Mouse (Mus musculus) bone marrow, adult 2 months (tissue): Measurements from ENCODE around the gene Hephl1.

Experiments used
- CTCF ChIP-seq: fragments of 200-500 bp; IDR thresholded peaks from 2 replicates; pipeline ENCODE4 v1.5.1; 2011; ENCODE audit warnings: low read length, control low read depth; ENCODE audit not compliant: control insufficient read depth, insufficient read depth
- POLR2A ChIP-seq: fragments of 200-500 bp; IDR thresholded peaks from 2 replicates; pipeline ENCODE4 v1.6.1; 2011; ENCODE audit warnings: low read depth, mild to moderate bottlenecking, control low read depth, low read length, borderline replicate concordance; ENCODE audit not compliant: control insufficient read depth

DNA sequence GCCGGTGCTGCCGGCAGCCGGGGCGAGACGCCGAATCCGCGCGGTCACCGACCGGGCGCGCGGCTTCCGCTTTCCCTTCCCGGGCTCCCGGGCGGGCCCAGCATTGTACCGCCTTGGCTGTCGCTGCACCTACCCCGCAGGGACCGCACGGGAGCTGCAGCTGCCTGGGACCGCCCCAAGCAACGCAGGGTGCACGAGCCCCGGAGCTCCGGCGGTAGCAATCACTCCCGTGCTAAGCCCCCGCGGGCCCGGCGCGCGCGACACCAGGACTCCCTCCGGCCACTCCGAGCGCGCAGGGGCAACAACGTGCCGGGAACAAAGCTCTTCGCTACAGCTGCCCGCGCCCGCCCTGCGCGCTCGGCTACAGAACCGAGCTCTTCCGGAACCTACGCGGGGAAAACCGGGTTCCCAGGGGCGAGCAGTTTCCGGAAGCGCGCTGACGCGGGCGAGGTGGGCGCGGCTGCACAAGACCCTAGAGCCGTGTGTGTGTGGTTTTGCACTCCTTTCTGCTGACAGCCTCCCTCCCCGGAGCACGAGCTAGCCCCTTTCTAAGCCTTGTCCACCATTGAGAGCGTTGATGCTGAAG, 66.7 kb downstream of the Hephl1 start, which contains the start of gene Panx1:
- TF ChIP-seq POLR2A, result peak; percentile 27; the same call in 1 of the 2 replicates
- no peak for TF ChIP-seq CTCF
